Mouse (Mus musculus) intestine, postnatal 0 days (tissue): ENCODE results near the gene Slc25a36. TPM values are rescaled to one million over a fixed set of nuclear protein-coding genes. Genes with fewer than 3 reads are reported as not detected.

ENCODE experiments used
- ATAC-seq: fragments of 200-750 bp; cut with Nextera tagmentation; 2 replicates; pipeline ENCODE4 v1.8.0; 2017; ENCODE audit warnings: mild to moderate bottlenecking, moderate TSS enrichment, moderate library complexity
- H3K27ac ChIP-seq: fragments of 300-500 bp; sonication (generic); 2 replicates; pipeline ENCODE4 v1.5.1; 2014; ENCODE audit warnings: mild to moderate bottlenecking, low read depth, low read length, moderate library complexity
- H3K27me3 ChIP-seq: fragments of 300-500 bp; sonication (generic); replicated peaks from 2 replicates; pipeline ENCODE4 v1.6.1; 2014; ENCODE audit warnings: low read length, mixed read lengths; ENCODE audit not compliant: control insufficient read depth, insufficient read depth
- H3K36me3 ChIP-seq: fragments of 300-500 bp; sonication (generic); 2 replicates; pipeline ENCODE4 v1.6.1; 2014; ENCODE audit warnings: mild to moderate bottlenecking, moderate library complexity; ENCODE audit not compliant: control insufficient read depth, insufficient read depth
- H3K4me1 ChIP-seq: fragments of 300-500 bp; sonication (generic); replicated peaks from 2 replicates; pipeline ENCODE4 v1.6.1; 2014; ENCODE audit warnings: antibody characterized with exemption, low read length, mixed read lengths; ENCODE audit not compliant: control insufficient read depth, insufficient read depth
- H3K4me2 ChIP-seq: fragments of 300-500 bp; sonication (generic); replicated peaks from 2 replicates; pipeline ENCODE4 v1.6.1; 2014; ENCODE audit warnings: low read depth, mild to moderate bottlenecking, moderate library complexity
- H3K4me3 ChIP-seq: fragments of 300-500 bp; sonication (generic); 2 replicates; pipeline ENCODE4 v1.5.1; 2014; ENCODE audit warnings: low read depth, low read length
- H3K9ac ChIP-seq: fragments of 300-500 bp; sonication (generic); 2 replicates; pipeline ENCODE4 v1.6.1; 2014; ENCODE audit warnings: mild to moderate bottlenecking, low read depth, low read length
- H3K9me3 ChIP-seq: fragments of 300-500 bp; sonication (generic); 2 replicates; pipeline ENCODE4 v1.6.1; 2016; ENCODE audit warnings: mixed run types; ENCODE audit not compliant: control insufficient read depth
- CTCF ChIP-seq: sonication (generic); IDR thresholded peaks from 2 replicates; pipeline ENCODE4 v1.5.1; 2016; ENCODE audit warnings: low read depth, mild to moderate bottlenecking, control low read depth, antibody characterized with exemption, moderate library complexity
- WGBS: fragments of 180-500 bp; shearing (Covaris S2); extraction: QIAGEN DNeasy Blood & Tissue Kit; methylation state at CpG from one replicate; pipeline ENCODE4 v1.1.7; 2014; 5-methylcytosine and 5-hydroxymethylcytosine counted together
- polyA plus RNA-seq: library from polyadenylated mRNA; unstranded; fragments of >200 nt; fragmentation: Nextera tagmentation; extraction: Ambion mirVana; gene quantifications from 2 replicates; pipeline ENCODE4 v1.2.1, GENCODE M21; 2015

Gene Slc25a36
- polyA plus RNA-seq, 1 experiment from 2014 or later: 47.7 TPM

DNA sequence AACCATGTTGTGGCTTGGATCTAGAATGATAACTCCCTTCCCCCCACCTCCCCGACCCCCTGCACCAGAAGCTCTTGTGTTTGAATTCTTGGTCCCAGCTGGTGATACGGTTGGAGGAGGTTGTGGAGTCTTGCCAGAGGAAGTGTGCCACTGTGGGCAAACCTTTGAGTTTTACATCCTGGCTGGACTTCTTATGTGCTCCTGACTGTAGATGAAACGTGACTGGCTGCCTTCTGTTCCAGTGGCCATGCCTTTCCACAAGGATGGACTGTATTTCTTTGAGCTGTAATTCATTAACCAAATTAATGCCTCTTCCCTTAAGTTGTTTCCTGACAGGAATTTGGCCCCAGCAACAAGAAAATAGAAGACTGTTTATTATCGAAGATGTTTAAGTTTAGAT is 26.2 kb upstream of the Slc25a36 start:
- Histone ChIP-seq H3K9ac (no peak overlapping the region), H3K4me3 (no peak overlapping the region), H3K9me3 (no peaks in the 10 kb centered on the region), H3K27me3 (no peaks in the 10 kb centered on the region), H3K4me2 (no peak overlapping the region), H3K4me1 (peaks cover 4% of the 10 kb centered on the region; the same call in 1 of the 2 replicates), H3K36me3 (no peaks in the 10 kb centered on the region), H3K27ac (peak overlapping the region; percentile 66; the same call in 1 of the 2 replicates)
- ATAC-seq: no peak
- TF ChIP-seq CTCF: no peak
- WGBS: 54% methylated on average over 4 of the region's 4 CpGs

DNA sequence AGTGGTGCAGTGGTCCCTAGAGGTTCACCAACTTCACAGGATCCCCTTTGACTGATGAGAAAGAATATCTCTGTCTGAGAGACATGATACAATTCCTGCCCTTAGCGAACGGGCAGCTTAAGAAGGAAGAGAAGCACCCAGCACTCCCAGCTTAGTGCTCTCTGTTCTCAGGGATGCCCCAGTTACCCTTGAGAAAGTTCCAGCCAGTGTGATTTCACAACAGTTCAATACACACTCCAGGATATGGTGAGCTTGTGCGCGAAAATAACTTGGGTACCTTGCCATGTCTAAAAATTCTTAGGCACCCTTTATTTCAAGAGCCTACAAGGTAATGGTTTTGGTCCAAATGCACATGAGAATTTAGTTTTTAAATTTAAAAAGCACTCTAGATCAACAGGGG is 24.9 kb upstream of the Slc25a36 start:
- no peaks in the 10 kb centered on the region for H3K36me3 ChIP-seq
- no peaks in the 10 kb centered on the region for H3K4me1 ChIP-seq
- H3K27me3 ChIP-seq: no peaks in the 10 kb centered on the region
- no peak overlapping the region for H3K4me3 ChIP-seq
- no peak overlapping the region for H3K4me2 ChIP-seq
- no peak overlapping the region for H3K27ac ChIP-seq
- H3K9me3 ChIP-seq: no peaks in the 10 kb centered on the region
- no peak for TF ChIP-seq CTCF
- ATAC-seq: no peak
- H3K9ac ChIP-seq: no peak overlapping the region
- WGBS: 90% methylated on average over 4 of the region's 4 CpGs

DNA sequence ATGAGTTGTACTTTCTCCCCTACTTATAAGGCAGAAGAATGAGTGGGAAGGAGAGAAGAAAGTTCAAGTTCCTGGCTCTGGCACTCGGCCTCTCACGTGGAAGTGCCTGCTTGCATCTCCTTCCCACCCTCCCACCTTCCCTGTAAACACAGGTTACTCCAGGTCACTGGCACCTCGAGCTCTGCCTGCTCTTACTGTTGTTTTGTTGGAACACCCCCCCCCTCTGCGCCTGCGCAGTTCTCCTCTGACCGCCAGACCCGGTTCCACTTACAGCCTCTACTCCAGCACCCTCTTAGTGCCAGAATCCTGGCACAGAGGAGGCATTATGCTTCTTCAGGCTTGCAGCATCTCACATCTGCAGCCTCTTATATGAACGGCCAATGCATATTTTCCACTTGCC is 22.2 kb upstream of the Slc25a36 start:
- TF ChIP-seq CTCF: no peak
- no peaks in the 10 kb centered on the region for H3K36me3 ChIP-seq
- no peak overlapping the region for H3K27ac ChIP-seq
- H3K4me2 ChIP-seq: no peak overlapping the region
- 46% methylated on average over 8 of the region's 8 CpGs for WGBS
- no peak overlapping the region for H3K9ac ChIP-seq
- H3K4me3 ChIP-seq: no peak overlapping the region
- ATAC-seq: no peak
- H3K9me3 ChIP-seq: no peaks in the 10 kb centered on the region
- no peaks in the 10 kb centered on the region for H3K4me1 ChIP-seq
- no peaks in the 10 kb centered on the region for H3K27me3 ChIP-seq

DNA sequence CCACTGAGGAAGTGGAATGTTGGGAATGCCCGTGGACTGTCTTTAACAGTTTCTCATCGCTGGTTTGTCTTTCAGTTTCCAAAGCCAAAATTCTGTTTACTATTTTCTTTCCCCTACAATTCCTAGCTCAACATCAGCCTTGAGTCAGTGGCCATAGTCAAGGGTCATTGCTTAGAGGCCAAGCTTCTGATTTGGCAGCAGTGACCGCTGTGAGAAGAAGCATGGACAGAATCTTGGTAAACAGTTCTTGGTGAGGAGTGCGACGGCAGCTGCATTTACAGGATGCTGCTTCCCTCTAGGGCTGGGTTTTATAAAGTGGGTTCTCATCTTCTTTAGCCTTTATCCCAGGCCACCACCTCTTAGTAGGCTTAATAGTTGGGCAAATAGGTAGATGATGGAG is 19.0 kb upstream of the Slc25a36 start:
- no peak for TF ChIP-seq CTCF
- H3K9me3 ChIP-seq: no peaks in the 10 kb centered on the region
- ATAC-seq: no peak
- H3K9ac ChIP-seq: no peak overlapping the region
- no peak overlapping the region for H3K4me2 ChIP-seq
- H3K27me3 ChIP-seq: no peaks in the 10 kb centered on the region
- no peaks in the 10 kb centered on the region for H3K36me3 ChIP-seq
- H3K4me1 ChIP-seq: no peaks in the 10 kb centered on the region
- H3K4me3 ChIP-seq: no peak overlapping the region
- WGBS: 84% methylated on average over 5 of the region's 5 CpGs
- no peak overlapping the region for H3K27ac ChIP-seq

DNA sequence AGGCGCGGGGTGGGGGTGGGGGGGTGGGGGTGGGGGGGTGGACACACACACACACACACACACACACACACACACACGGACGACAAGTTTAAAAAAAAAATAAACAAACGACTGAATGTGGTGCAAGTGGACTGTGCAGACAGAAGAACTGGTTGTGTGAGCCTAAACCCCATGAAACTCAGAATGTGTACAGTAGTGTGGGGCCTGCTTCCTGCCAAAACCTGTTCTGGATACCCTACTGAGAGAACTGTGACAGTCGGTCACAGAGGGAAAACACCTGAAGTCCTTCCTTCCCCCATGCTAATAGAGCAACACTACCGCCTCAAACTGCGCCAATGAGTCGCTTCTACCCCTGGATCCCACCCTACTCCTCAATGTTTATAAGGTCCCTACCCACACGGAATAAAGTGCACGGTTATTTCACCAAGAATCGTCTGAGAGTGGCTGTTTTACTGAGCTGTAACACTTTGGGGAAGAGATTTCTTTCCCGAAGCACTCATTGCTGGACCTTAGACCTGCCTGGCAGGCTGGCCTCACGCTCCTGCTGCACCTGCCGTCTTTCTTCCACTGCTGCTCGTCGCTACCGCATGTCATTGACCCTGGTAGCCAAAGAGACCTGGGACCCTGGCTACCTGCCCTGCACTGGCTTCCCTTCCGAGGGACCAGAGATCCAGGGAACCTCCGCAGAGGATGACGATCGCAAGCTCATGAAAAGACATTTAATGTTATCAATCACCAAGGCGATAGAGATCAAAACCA is 13.2 kb upstream of the Slc25a36 start:
- TF ChIP-seq CTCF: no peak
- peak; percentile 92 for ATAC-seq
- Histone ChIP-seq H3K9me3 (no peaks in the 10 kb centered on the region), H3K4me1 (no peaks in the 10 kb centered on the region), H3K27ac (peak overlapping the region; percentile 71; the same call in 1 of the 2 replicates), H3K27me3 (no peaks in the 10 kb centered on the region), H3K4me2 (peak overlapping the region; percentile 51), H3K36me3 (no peaks in the 10 kb centered on the region), H3K4me3 (no peak overlapping the region), H3K9ac (0 out of 2 replicates have a peak overlapping the region, but pooled peaks have one; percentile 17)
- 28% methylated on average over 23 of the region's 23 CpGs for WGBS

DNA sequence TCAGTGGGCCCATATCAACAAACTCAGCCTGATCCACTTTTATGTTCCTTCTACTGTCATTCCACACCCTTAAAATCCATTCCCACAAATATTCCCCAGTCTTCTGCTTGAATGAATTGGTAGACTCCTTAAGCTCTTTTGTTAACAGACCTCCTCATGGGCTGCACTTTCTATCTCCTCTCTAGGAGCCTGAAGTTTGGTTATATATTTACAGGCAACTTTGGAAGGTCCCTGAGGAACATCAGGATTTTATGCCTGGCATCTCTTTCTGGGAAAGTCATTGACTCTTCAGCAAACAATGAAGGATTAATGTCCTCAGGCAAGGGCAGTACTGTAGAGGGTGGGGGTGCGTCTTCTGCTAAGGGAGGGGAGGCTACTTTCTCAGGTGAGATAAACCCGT is 10.5 kb upstream of the Slc25a36 start:
- Histone ChIP-seq H3K9ac (no peak overlapping the region), H3K36me3 (no peaks in the 10 kb centered on the region), H3K4me3 (no peak overlapping the region), H3K4me1 (no peaks in the 10 kb centered on the region), H3K27me3 (no peaks in the 10 kb centered on the region), H3K27ac (no peak overlapping the region), H3K4me2 (no peak overlapping the region), H3K9me3 (no peaks in the 10 kb centered on the region)
- no peak for TF ChIP-seq CTCF
- 62% methylated on average over 2 of the region's 2 CpGs for WGBS
- no peak for ATAC-seq

DNA sequence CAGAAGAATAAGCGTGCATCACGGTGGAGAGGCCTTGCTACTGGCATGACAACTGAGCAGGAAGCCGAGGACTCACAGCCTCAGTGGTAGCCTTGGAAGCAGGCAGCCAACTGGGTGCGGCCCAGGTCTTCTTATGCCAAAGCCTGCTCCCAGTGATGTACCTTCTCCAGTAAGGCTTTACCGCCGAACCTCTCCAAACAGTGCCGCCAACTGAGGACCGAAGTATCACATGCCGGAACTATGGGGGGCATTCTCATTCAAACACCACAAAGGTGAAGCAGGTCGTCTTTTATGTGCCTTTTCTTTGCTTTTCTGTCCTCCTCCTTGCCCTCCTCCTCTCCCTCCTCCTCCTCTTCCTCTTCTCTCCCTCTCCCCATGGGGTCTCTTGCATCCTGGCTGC is 3.3 kb upstream of the Slc25a36 start:
- TF ChIP-seq CTCF: no peak
- 89% methylated on average over 10 of the region's 10 CpGs for WGBS
- no peak overlapping the region for H3K4me3 ChIP-seq
- H3K9me3 ChIP-seq: no peaks in the 10 kb centered on the region
- H3K9ac ChIP-seq: no peak overlapping the region
- H3K4me2 ChIP-seq: no peak overlapping the region
- peaks cover 3% of the 10 kb centered on the region; the same call in 1 of the 2 replicates for H3K4me1 ChIP-seq
- no peak overlapping the region for H3K27ac ChIP-seq
- no peaks in the 10 kb centered on the region for H3K27me3 ChIP-seq
- no peaks in the 10 kb centered on the region for H3K36me3 ChIP-seq
- no peak for ATAC-seq
